Mouse (Mus musculus) MEL (cell line): ENCODE results near the gene Ntmt1. TPM values are rescaled to one million over a fixed set of nuclear protein-coding genes. Genes with fewer than 3 reads are reported as not detected.

Experiments used
- DNase-seq: peaks from one replicate; pipeline ENCODE4 v3.0.0; 2011; ENCODE audit warnings: low read depth, low spot score
- H3K27ac ChIP-seq: 2 replicates; pipeline ENCODE4 v1.5.1; 2012; ENCODE audit warnings: low read depth, mild to moderate bottlenecking, control low read depth, low read length, moderate library complexity; ENCODE audit not compliant: control insufficient read depth
- H3K27me3 ChIP-seq, 2 experiments: fragments of 150-350 bp in 1 of 2; sonication (generic) in 1 of 2; 2 replicates each; pipeline ENCODE4 v1.6.1; 2012; ENCODE audit warnings: low read length in 2 of 2, mild to moderate bottlenecking in 2 of 2, improper control_type of control experiment in 1 of 2, moderate library complexity in 1 of 2; ENCODE audit not compliant: insufficient read depth in 2 of 2, control insufficient read depth in 1 of 2
- H3K36me3 ChIP-seq, 2 experiments: 2 replicates each; pipeline ENCODE4 v1.6.1; 2012 to 2014; ENCODE audit warnings: low read length in 2 of 2, improper control_type of control experiment in 1 of 2, inconsistent platforms in 1 of 2, mild to moderate bottlenecking in 1 of 2; ENCODE audit not compliant: insufficient read depth in 2 of 2, control insufficient read depth in 1 of 2
- H3K4me1 ChIP-seq, 2 experiments: fragments of 150-350 bp in 1 of 2; sonication (generic) in 1 of 2; 2 replicates each; pipeline ENCODE4 v1.6.1; 2012; ENCODE audit warnings: low read length in 2 of 2, improper control_type of control experiment in 1 of 2, mild to moderate bottlenecking in 1 of 2; ENCODE audit not compliant: insufficient read depth in 2 of 2, control insufficient read depth in 1 of 2
- H3K4me3 ChIP-seq, 2 experiments: fragments of 150-350 bp in 1 of 2; sonication (generic) in 1 of 2; 2 replicates each; pipeline ENCODE4 v1.5.1; 2012; ENCODE audit warnings: low read depth in 2 of 2, low read length in 2 of 2, mild to moderate bottlenecking in 2 of 2, moderate library complexity in 2 of 2, control low read depth in 1 of 2, improper control_type of control experiment in 1 of 2; ENCODE audit not compliant: control insufficient read depth in 1 of 2, insufficient read depth in 1 of 2
- H3K79me2 ChIP-seq: 2 replicates; pipeline ENCODE4 v1.6.1; 2012; ENCODE audit warnings: mild to moderate bottlenecking, low read length, moderate library complexity; ENCODE audit not compliant: control insufficient read depth, poor library complexity, insufficient read depth
- H3K9ac ChIP-seq: 2 replicates; pipeline ENCODE4 v1.6.1; 2012; ENCODE audit warnings: low read depth, mild to moderate bottlenecking, control low read depth, low read length, moderate library complexity; ENCODE audit not compliant: control insufficient read depth, poor library complexity, severe bottlenecking
- H3K9me3 ChIP-seq: fragments of 150-350 bp; sonication (generic); replicated peaks from 2 replicates; pipeline ENCODE4 v1.6.1; 2012; ENCODE audit warnings: mild to moderate bottlenecking, low read length, improper control_type of control experiment, moderate library complexity; ENCODE audit not compliant: insufficient read depth
- CHD1 ChIP-seq: IDR thresholded peaks from 2 replicates; pipeline ENCODE4 v1.6.1; 2012; ENCODE audit warnings: low read depth, mild to moderate bottlenecking, inconsistent platforms, low read length, improper control_type of control experiment
- CTCF ChIP-seq, 3 experiments: IDR thresholded peaks in 2 of 3; conservative IDR thresholded peaks in 1 of 3; 2 replicates each; pipeline ENCODE4 v1.5.1; 2011 to 2012; ENCODE audit warnings: low read length in 3 of 3, low read depth in 2 of 3, mild to moderate bottlenecking in 2 of 3, improper control_type of control experiment in 1 of 3, inconsistent platforms in 1 of 3, mixed read lengths in 1 of 3, moderate library complexity in 1 of 3; ENCODE audit not compliant: control insufficient read depth in 1 of 3, insufficient read depth in 1 of 3, poor library complexity in 1 of 3, severe bottlenecking in 1 of 3
- E2F4 ChIP-seq: IDR thresholded peaks from 2 replicates; pipeline ENCODE4 v1.6.1; 2011; ENCODE audit warnings: low read depth, low read length, improper control_type of control experiment, borderline replicate concordance
- ELF1 ChIP-seq: IDR thresholded peaks from 2 replicates; pipeline ENCODE4 v1.6.1; 2014; ENCODE audit warnings: low read depth, mild to moderate bottlenecking, inconsistent platforms, low read length, improper control_type of control experiment, moderate library complexity
- JUND ChIP-seq: IDR thresholded peaks from 2 replicates; pipeline ENCODE4 v1.6.1; 2011; ENCODE audit warnings: low read depth, mild to moderate bottlenecking, improper control_type of control experiment, low read length
- KAT2A ChIP-seq: conservative IDR thresholded peaks from 2 replicates; pipeline ENCODE4 v1.6.1; 2012; ENCODE audit warnings: low read depth, low read length, improper control_type of control experiment, inconsistent platforms
- MAZ ChIP-seq: IDR thresholded peaks from 2 replicates; pipeline ENCODE4 v1.6.1; 2012; ENCODE audit warnings: low read depth, mild to moderate bottlenecking, inconsistent platforms, low read length, improper control_type of control experiment
- MEF2A ChIP-seq: IDR thresholded peaks from 2 replicates; pipeline ENCODE4 v1.6.1; 2014; ENCODE audit warnings: low read depth, mild to moderate bottlenecking, inconsistent platforms, low read length, improper control_type of control experiment; ENCODE audit not compliant: poor library complexity, insufficient replicate concordance, severe bottlenecking; ENCODE audit errors: extremely low read depth
- POLR2AphosphoS2 ChIP-seq: IDR thresholded peaks from 2 replicates; pipeline ENCODE4 v1.6.1; 2011; ENCODE audit warnings: low read length, improper control_type of control experiment
- POLR2AphosphoS5 ChIP-seq: IDR thresholded peaks from 2 replicates; pipeline ENCODE4 v1.6.1; 2012; ENCODE audit warnings: low read depth, borderline replicate concordance, mild to moderate bottlenecking, inconsistent platforms, low read length, moderate library complexity, mixed read lengths
- RAD21 ChIP-seq: IDR thresholded peaks from 2 replicates; pipeline ENCODE4 v1.6.1; 2011; ENCODE audit warnings: mild to moderate bottlenecking, low read depth, low read length, improper control_type of control experiment
- SIN3A ChIP-seq: IDR thresholded peaks from 2 replicates; pipeline ENCODE4 v1.6.1; 2012; ENCODE audit warnings: low read length, improper control_type of control experiment, inconsistent platforms
- SMC3 ChIP-seq: IDR thresholded peaks from 2 replicates; pipeline ENCODE4 v1.6.1; 2011; ENCODE audit warnings: low read depth, low read length, improper control_type of control experiment
- USF1 ChIP-seq: IDR thresholded peaks from 2 replicates; pipeline ENCODE4 v1.6.1; 2014; ENCODE audit warnings: low read depth, mild to moderate bottlenecking, inconsistent platforms, low read length, improper control_type of control experiment, moderate library complexity
- USF2 ChIP-seq, 2 experiments: IDR thresholded peaks; 2 replicates each; pipeline ENCODE4 v1.6.1; 2011 to 2012; ENCODE audit warnings: improper control_type of control experiment in 2 of 2, low read length in 2 of 2, borderline replicate concordance in 1 of 2, inconsistent platforms in 1 of 2, low read depth in 1 of 2, mild to moderate bottlenecking in 1 of 2; ENCODE audit not compliant: insufficient read depth in 1 of 2
- ZNF384 ChIP-seq: IDR thresholded peaks from 2 replicates; pipeline ENCODE4 v1.6.1; 2012; ENCODE audit warnings: low read depth, mild to moderate bottlenecking, inconsistent platforms, low read length, improper control_type of control experiment
- polyA plus RNA-seq, 2 experiments: library from polyadenylated mRNA; stranded (reverse) in 1 of 2; unstranded in 1 of 2; fragments of >175 nt in 1 of 2; fragments of >200 nt in 1 of 2; gene quantifications; 2 replicates each; pipeline versions ENCODE4 v1.2.1 to v1.2.4; 2012; ENCODE audit warnings: low replicate concordance in 2 of 2, low read depth in 1 of 2; ENCODE audit not compliant: insufficient read length in 2 of 2, insufficient read depth in 1 of 2, missing spikeins in 1 of 2
- total RNA-seq: library from RNA; depleted of rRNA; stranded (reverse); fragments of 300-350 nt; gene quantifications from 2 replicates; pipeline ENCODE4 v1.2.3, GENCODE M21; 2012

Gene Ntmt1
- total and polyA plus RNA-seq, 3 experiments: 58.9 to 83.2 TPM; not detected in 1

DNA sequence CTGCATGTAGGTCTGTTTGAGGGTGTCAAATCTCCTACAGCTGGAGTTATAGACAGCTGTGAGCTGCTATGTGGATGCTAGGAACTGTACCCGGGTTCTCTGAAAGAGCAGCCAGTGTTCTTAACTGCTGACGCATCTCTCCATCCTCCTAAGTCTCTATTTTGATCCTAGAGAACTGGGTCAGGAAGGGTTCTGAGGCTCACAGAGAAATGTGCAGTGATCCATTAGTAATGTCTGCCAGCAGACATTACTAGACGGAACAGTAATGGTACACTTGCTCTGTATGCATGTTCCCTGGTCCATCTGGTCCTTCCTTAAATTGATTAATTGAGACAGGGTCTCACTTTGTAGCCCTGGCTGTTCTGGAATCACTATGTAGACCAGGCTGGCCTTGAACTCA is 8.2 kb upstream of the Ntmt1 start:
- no peak overlapping the region for H3K27ac ChIP-seq
- H3K79me2 ChIP-seq: no peaks in the 10 kb centered on the region
- TF ChIP-seq ZNF384 (no peak), USF2 (IDR thresholded peaks at IDR 0.05; ENCODE audit: borderline replicate concordance in 1 of 2, insufficient read depth in 1 of 2, low read depth in 1 of 2, low read length in 2 of 2) (no peak), SIN3A (no peak), USF1 (no peak), KAT2A (no peak)
- no peak for DNase-seq
- peaks cover 0 to 4% of the 10 kb centered on the region in 2 experiments; a peak in 2 of 4 replicates for H3K36me3 ChIP-seq
- peaks cover 0 to 10% of the 10 kb centered on the region in 2 experiments; a peak in 3 of 4 replicates for H3K4me1 ChIP-seq
- H3K4me3 ChIP-seq: no peak overlapping the region
- no peaks in the 10 kb centered on the region for H3K9me3 ChIP-seq
- H3K9ac ChIP-seq: no peak overlapping the region
- H3K27me3 ChIP-seq: no peaks in the 10 kb centered on the region

- TF ChIP-seq MEF2A: no peak
- TF ChIP-seq SIN3A: no peak
- no peak for TF ChIP-seq KAT2A
- no peak for TF ChIP-seq POLR2AphosphoS2
- TF ChIP-seq CHD1: no peak
- no peak for TF ChIP-seq SMC3
- no peak for TF ChIP-seq E2F4
- TF ChIP-seq POLR2AphosphoS5: no peak
- TF ChIP-seq CTCF (IDR thresholded peaks at IDR 0.05 in 2 of 3, conservative IDR thresholded peaks at IDR 0.05 in 1 of 3; ENCODE audit: control insufficient read depth in 1 of 3, insufficient read depth in 1 of 3, low read depth in 2 of 3, low read length in 3 of 3, poor library complexity in 1 of 3, severe bottlenecking in 1 of 3): no peak
- TF ChIP-seq MAZ: no peak
- no peak for TF ChIP-seq JUND
- no peak for TF ChIP-seq RAD21
- no peak for TF ChIP-seq ELF1
- H3K27ac ChIP-seq: no peak overlapping the region
- H3K4me3 ChIP-seq: no peak overlapping the region
- H3K79me2 ChIP-seq: no peaks in the 10 kb centered on the region
- no peak for DNase-seq
- peaks cover 0 to 5% of the 10 kb centered on the region in 2 experiments; a peak in 2 of 4 replicates for H3K4me1 ChIP-seq
- no peaks in the 10 kb centered on the region for H3K27me3 ChIP-seq
- H3K9ac ChIP-seq: no peak overlapping the region
- H3K9me3 ChIP-seq: no peaks in the 10 kb centered on the region
- H3K36me3 ChIP-seq: peaks cover 0 to 3% of the 10 kb centered on the region in 2 experiments; a peak in 2 of 4 replicates
Observed at GRCm38 (mm10) chr2:30800671-30801066, 7.0 kb upstream of the Ntmt1 start.
